Mouse (Mus musculus) leukemia stem cell, adult 10-12 weeks (primary cell): ENCODE results near the gene Cacng3. TPM values are rescaled to one million over a fixed set of nuclear protein-coding genes. Genes with fewer than 3 reads are reported as not detected.

Source experiments
- polyA plus RNA-seq: library from polyadenylated mRNA; stranded (reverse); fragments of >175 nt; gene quantifications from 2 replicates; pipeline ENCODE4 v1.2.3, GENCODE M21; 2012; ENCODE audit warnings: low replicate concordance

Cacng3 gene
- polyA plus RNA-seq: 0.11 TPM in 1 of 2 replicates, not detected in the other

GRCm38 (mm10) chr7:122670442-122670872 lies at the start of gene Cacng3:
Gene Cacng3 (plus strand): TSS chr7:122670492.

